Mouse (Mus musculus): ENCODE data around the gene Dnajc13. TPM values are rescaled to one million over a fixed set of nuclear protein-coding genes. Genes with fewer than 3 reads are reported as not detected.

The Dnajc13 gene
- 19.7 and 23.3 TPM in 2 replicates for polyA plus RNA-seq (2015; fragmentation: Nextera tagmentation; extraction: Ambion mirVana)

- Histone ChIP-seq H3K4me1 (peaks cover 21% of the 10 kb centered on the region), H3K9ac (peak within 1 kb of the TSS; percentile 93), H3K36me3 (no peaks in the 10 kb centered on the region), H3K27ac (peak within 1 kb of the TSS; percentile 91), H3K4me3 (peak within 1 kb of the TSS; percentile 93), H3K9me3 (no peaks in the 10 kb centered on the region), H3K4me2 (peak within 1 kb of the TSS; percentile 85), H3K27me3 (no peaks in the 10 kb centered on the region)
- under 1% methylated on average over 60 of the region's 60 CpGs for WGBS
- ATAC-seq (ENCODE audit: insufficient number of reproducible peaks, insufficient read depth, low FRiP score, low TSS enrichment, low read depth): peak; percentile 94
These were observed at the start of gene Dnajc13 for GRCm38 (mm10) chr9:104262823-104263352. Dnajc13 (minus strand) TSS chr9:104262930.

GRCm38 (mm10) chr9:104306734-104307133, 44.0 kb upstream of the Dnajc13 start:
- no peaks in the 10 kb centered on the region for H3K27me3 ChIP-seq
- 16% methylated on average over 6 of the region's 6 CpGs for WGBS

GRCm38 (mm10) chr9:104305333-104306111, 42.8 kb upstream of the Dnajc13 start:
- H3K27me3 ChIP-seq: no peaks in the 10 kb centered on the region
- H3K4me2 ChIP-seq: no peak overlapping the region
- 89% methylated on average over 6 of the region's 6 CpGs for WGBS
- H3K4me3 ChIP-seq: no peak overlapping the region
- no peak overlapping the region for H3K9ac ChIP-seq
- H3K4me1 ChIP-seq: no peaks in the 10 kb centered on the region
- H3K27ac ChIP-seq: no peak overlapping the region
- ATAC-seq (ENCODE audit: insufficient number of reproducible peaks, insufficient read depth, low FRiP score, low TSS enrichment, low read depth): no peak
- H3K36me3 ChIP-seq: no peaks in the 10 kb centered on the region
- H3K9me3 ChIP-seq: no peaks in the 10 kb centered on the region

More at GRCm38 (mm10) chr9:104306734-104307133, 44.0 kb upstream of the Dnajc13 start:
- no peaks in the 10 kb centered on the region for H3K9me3 ChIP-seq
- H3K36me3 ChIP-seq: no peaks in the 10 kb centered on the region
- no peak overlapping the region for H3K4me2 ChIP-seq
- H3K4me3 ChIP-seq: no peak overlapping the region
- H3K27ac ChIP-seq: no peak overlapping the region
- H3K4me1 ChIP-seq: no peaks in the 10 kb centered on the region
- no peak overlapping the region for H3K9ac ChIP-seq
- ATAC-seq (ENCODE audit: insufficient number of reproducible peaks, insufficient read depth, low FRiP score, low TSS enrichment, low read depth): no peak

DNA sequence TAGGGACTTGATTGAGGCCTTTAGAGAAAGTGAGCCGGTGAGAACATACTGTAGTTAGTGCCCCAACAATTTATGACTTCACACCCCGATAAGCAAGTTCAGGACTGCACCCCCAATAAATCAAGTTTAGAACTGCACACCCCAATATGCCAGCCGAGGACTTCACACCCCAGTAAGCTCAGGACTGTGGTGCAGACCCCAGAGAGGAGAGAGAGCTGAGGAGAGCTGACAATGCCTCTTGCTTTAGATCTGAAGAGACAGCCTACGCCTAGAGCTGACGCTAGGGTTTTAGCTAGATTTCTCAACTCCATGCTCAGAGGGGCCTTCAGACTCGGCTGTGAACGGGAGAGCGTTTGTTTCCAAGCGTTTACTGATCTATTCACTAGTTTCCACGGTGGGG, 42.1 kb upstream of the Dnajc13 start:
- ATAC-seq (ENCODE audit: insufficient number of reproducible peaks, insufficient read depth, low FRiP score, low TSS enrichment, low read depth): no peak
- H3K27me3 ChIP-seq: no peaks in the 10 kb centered on the region

GRCm38 (mm10) chr9:104304376-104304775, 41.6 kb upstream of the Dnajc13 start:
- ATAC-seq (ENCODE audit: insufficient number of reproducible peaks, insufficient read depth, low FRiP score, low TSS enrichment, low read depth): no peak
- H3K4me2 ChIP-seq: no peak overlapping the region
- 68% methylated on average over 4 of the region's 4 CpGs for WGBS

More for the DNA sequence above, 42.1 kb upstream of the Dnajc13 start:
- H3K9me3 ChIP-seq: no peaks in the 10 kb centered on the region
- H3K27ac ChIP-seq: no peak overlapping the region
- H3K9ac ChIP-seq: no peak overlapping the region
- H3K4me2 ChIP-seq: no peak overlapping the region
- H3K36me3 ChIP-seq: no peaks in the 10 kb centered on the region
- WGBS: 81% methylated on average over 10 of the region's 10 CpGs
- no peaks in the 10 kb centered on the region for H3K4me1 ChIP-seq
- H3K4me3 ChIP-seq: no peak overlapping the region

DNA sequence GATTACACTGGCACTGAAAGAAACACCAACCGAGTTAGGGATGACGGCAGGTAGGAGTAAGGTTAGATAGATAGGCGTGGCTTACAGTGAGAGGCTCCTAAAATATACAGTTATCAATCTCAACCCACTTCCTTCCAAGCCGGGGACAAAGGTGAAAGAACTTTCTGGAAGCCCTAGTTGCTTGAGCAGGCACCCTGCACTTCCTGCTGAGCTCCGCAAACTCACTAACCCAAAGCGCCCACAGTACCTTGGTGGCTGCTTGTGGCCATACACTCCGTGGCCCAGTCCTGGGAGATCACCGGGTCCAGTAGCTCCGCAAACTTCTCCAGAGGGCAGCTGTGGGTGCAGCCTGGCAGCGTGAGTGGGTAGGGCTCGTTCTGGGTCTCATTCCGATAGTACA, 37.8 kb upstream of the Dnajc13 start:
- H3K4me2 ChIP-seq: no peak overlapping the region
- no peaks in the 10 kb centered on the region for H3K4me1 ChIP-seq
- H3K9ac ChIP-seq: no peak overlapping the region
- no peaks in the 10 kb centered on the region for H3K9me3 ChIP-seq
- WGBS: 80% methylated on average over 12 of the region's 12 CpGs
- H3K27ac ChIP-seq: no peak overlapping the region
- H3K27me3 ChIP-seq: no peaks in the 10 kb centered on the region
- 0 out of 2 replicates have a peak, but pooled peaks have one; percentile 20 for ATAC-seq (ENCODE audit: insufficient number of reproducible peaks, insufficient read depth, low FRiP score, low TSS enrichment, low read depth)
- H3K36me3 ChIP-seq: no peaks in the 10 kb centered on the region
- H3K4me3 ChIP-seq: no peak overlapping the region

More at GRCm38 (mm10) chr9:104304376-104304775, 41.6 kb upstream of the Dnajc13 start:
- Histone ChIP-seq H3K9me3 (no peaks in the 10 kb centered on the region), H3K4me3 (no peak overlapping the region), H3K9ac (no peak overlapping the region), H3K27me3 (no peaks in the 10 kb centered on the region), H3K36me3 (no peaks in the 10 kb centered on the region), H3K4me1 (no peaks in the 10 kb centered on the region), H3K27ac (no peak overlapping the region)

GRCm38 (mm10) chr9:104297041-104297440, 34.3 kb upstream of the Dnajc13 start:
- no peak overlapping the region for H3K27ac ChIP-seq
- H3K36me3 ChIP-seq: no peaks in the 10 kb centered on the region
- no peak overlapping the region for H3K4me3 ChIP-seq
- H3K4me1 ChIP-seq: no peaks in the 10 kb centered on the region
- H3K9me3 ChIP-seq: no peaks in the 10 kb centered on the region
- no peaks in the 10 kb centered on the region for H3K27me3 ChIP-seq
- 68% methylated on average over 3 of the region's 3 CpGs for WGBS
- H3K9ac ChIP-seq: no peak overlapping the region
- ATAC-seq (ENCODE audit: insufficient number of reproducible peaks, insufficient read depth, low FRiP score, low TSS enrichment, low read depth): no peak
- H3K4me2 ChIP-seq: no peak overlapping the region

GRCm38 (mm10) chr9:104284934-104285333, 22.2 kb upstream of the Dnajc13 start:
- H3K36me3 ChIP-seq: no peaks in the 10 kb centered on the region
- WGBS: 70% methylated on average over 6 of the region's 6 CpGs
- ATAC-seq (ENCODE audit: insufficient number of reproducible peaks, insufficient read depth, low FRiP score, low TSS enrichment, low read depth): no peak
- H3K9ac ChIP-seq: no peak overlapping the region
- no peaks in the 10 kb centered on the region for H3K4me1 ChIP-seq
- H3K4me3 ChIP-seq: no peak overlapping the region
- no peak overlapping the region for H3K4me2 ChIP-seq
- no peaks in the 10 kb centered on the region for H3K9me3 ChIP-seq
- no peak overlapping the region for H3K27ac ChIP-seq
- H3K27me3 ChIP-seq: no peaks in the 10 kb centered on the region

DNA sequence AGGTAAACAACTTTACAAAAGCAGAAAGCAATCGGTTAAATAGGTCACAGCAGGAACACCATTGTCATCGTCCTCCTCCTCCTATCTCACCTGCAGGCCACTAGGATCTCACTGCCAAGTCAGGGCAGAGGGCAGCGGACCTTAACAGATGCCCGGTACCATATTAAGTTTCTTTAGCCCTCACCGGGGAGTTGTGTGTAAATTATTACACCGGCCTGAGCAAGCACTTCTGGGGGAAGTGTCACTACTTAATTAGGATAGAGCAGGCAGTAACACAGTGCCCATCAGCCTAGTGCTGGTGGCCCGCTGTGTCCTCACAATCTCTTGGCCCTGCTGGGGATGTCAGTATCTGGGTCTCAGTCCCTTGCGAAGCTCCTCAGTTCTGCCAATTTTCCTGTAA, 19.8 kb upstream of the Dnajc13 start:
- Histone ChIP-seq H3K9me3 (no peaks in the 10 kb centered on the region), H3K27me3 (no peaks in the 10 kb centered on the region), H3K4me2 (no peak overlapping the region), H3K9ac (no peak overlapping the region), H3K27ac (no peak overlapping the region), H3K4me1 (no peaks in the 10 kb centered on the region), H3K36me3 (no peaks in the 10 kb centered on the region), H3K4me3 (no peak overlapping the region)
- 25% methylated on average over 8 of the region's 8 CpGs for WGBS
- no peak for ATAC-seq (ENCODE audit: insufficient number of reproducible peaks, insufficient read depth, low FRiP score, low TSS enrichment, low read depth)

GRCm38 (mm10) chr9:104281737-104282136, 19.0 kb upstream of the Dnajc13 start:
- Histone ChIP-seq H3K36me3 (no peaks in the 10 kb centered on the region), H3K9ac (no peak overlapping the region), H3K4me1 (no peaks in the 10 kb centered on the region), H3K4me2 (no peak overlapping the region), H3K4me3 (no peak overlapping the region), H3K27me3 (no peaks in the 10 kb centered on the region), H3K9me3 (no peaks in the 10 kb centered on the region), H3K27ac (no peak overlapping the region)
- no peak for ATAC-seq (ENCODE audit: insufficient number of reproducible peaks, insufficient read depth, low FRiP score, low TSS enrichment, low read depth)
- 66% methylated on average over 5 of the region's 5 CpGs for WGBS

DNA sequence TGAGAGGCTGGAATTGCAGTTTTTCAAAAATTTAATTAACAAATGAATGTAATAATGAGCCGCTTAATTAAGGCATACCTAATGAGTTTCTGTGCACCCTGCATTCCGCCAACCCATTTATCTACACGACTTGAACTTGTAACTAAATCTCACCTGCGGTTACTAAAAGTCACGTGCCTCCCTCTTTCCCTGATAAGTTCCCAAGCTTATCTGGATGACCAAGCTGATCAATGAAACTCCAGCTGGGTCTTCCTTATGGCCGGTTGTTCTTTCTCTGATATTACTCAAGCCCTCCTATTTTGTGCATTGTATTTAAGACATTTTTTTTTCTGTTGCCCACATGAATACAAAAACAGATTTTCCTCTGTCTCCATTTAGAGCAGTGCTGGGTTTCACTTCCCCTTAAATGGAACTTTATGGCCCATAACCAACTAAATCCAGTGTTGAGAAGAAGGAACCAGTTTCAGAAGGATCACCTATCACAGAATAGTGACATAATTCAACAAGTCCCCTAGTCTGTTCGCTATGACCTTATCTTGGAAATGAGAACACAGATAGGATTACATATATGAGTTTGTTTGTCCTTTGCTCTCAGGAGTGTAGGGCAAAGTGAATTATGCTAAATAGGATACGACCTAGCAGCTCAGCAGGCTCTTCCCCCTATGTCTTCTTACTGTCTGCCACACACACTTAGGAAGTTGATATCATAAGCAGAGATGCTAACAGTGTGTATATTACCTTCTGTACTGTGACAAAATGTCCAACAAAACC, 18.2 kb upstream of the Dnajc13 start:
- Histone ChIP-seq H3K4me2 (no peak overlapping the region), H3K27me3 (no peaks in the 10 kb centered on the region), H3K4me3 (no peak overlapping the region), H3K9ac (no peak overlapping the region), H3K27ac (no peak overlapping the region), H3K9me3 (no peaks in the 10 kb centered on the region), H3K36me3 (no peaks in the 10 kb centered on the region), H3K4me1 (no peaks in the 10 kb centered on the region)
- no peak for ATAC-seq (ENCODE audit: insufficient number of reproducible peaks, insufficient read depth, low FRiP score, low TSS enrichment, low read depth)
- 80% methylated on average over 8 of the region's 8 CpGs for WGBS
